ENCODE assay signal across 14 mouse cellular contexts in the genomic region with DNA sequence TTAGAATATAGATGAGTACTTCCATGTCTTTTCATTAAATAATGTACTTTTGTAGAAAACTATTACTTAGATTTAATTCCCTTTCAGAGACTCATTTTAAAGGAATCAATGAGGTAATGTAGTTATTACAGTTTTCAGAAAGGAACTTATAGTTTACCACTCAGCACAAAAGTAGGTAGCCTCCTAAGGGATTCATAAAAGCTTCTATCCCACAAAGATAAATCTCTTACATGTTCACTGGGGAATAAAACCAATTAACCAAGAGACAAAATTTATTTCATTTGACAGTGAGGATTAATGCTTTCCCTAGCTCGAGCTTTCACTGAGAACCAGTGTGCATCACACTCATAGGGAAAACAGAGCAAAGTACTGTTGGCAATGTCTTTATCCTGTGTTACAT.
"Had no signal": no experiment of that assay in that cellular context is flagged by ENCODE, and none has a peak within 500 bp of the region (broad histone marks: within the 10 kb centered on the region; RNA-seq: fewer than 3 reads in every experiment).

No protein-coding gene starts in this region.

- DNase-seq: kidney, adult 8-10 months; kidney, postnatal 25 days; layer of hippocampus, adult 9-11 months; layer of hippocampus, postnatal 36 days; lung, embryonic 14.5 days; lung, postnatal 10 days; thymus, adult 18-20 months; thymus, postnatal 14 days had no signal

- H3K36me3 ChIP-seq: limb, embryonic 15.5 days; liver, embryonic 12.5 days; midbrain, embryonic 12.5 days had no signal

- H3K4me3 ChIP-seq: limb, embryonic 15.5 days; liver, embryonic 12.5 days; megakaryocyte, embryonic 14.5 days; midbrain, embryonic 12.5 days had no signal

- H3K4me1 ChIP-seq: limb, embryonic 15.5 days; liver, embryonic 12.5 days; megakaryocyte, embryonic 14.5 days; midbrain, embryonic 12.5 days had no signal

- H3K27me3 ChIP-seq: limb, embryonic 15.5 days; liver, embryonic 12.5 days; megakaryocyte, embryonic 14.5 days; midbrain, embryonic 12.5 days had no signal

- H3K4me2 ChIP-seq: limb, embryonic 15.5 days; liver, embryonic 12.5 days; lung, embryonic 14.5 days; midbrain, embryonic 12.5 days had no signal

- H3K27ac ChIP-seq: limb, embryonic 15.5 days; liver, embryonic 12.5 days; macrophage; midbrain, embryonic 12.5 days had no signal

- ATAC-seq: intestine, postnatal 0 days; liver, embryonic 12.5 days had no signal

- H3K9ac ChIP-seq: limb, embryonic 15.5 days; liver, embryonic 12.5 days; lung, embryonic 14.5 days; midbrain, embryonic 12.5 days had no signal

- H3K9me3 ChIP-seq: limb, embryonic 15.5 days; liver, embryonic 12.5 days; megakaryocyte, embryonic 14.5 days; midbrain, embryonic 12.5 days had no signal
